Mouse (Mus musculus) thymus, adult 18-20 months (tissue): ENCODE measurements around the gene Armc12.
"Not testable (repeated sequence)": the region's sequence is repeated elsewhere in the genome, so short reads cannot be mapped to it uniquely, and the experiment has no call there.

Experiments
- DNase-seq, 2 experiments: peaks; one replicate each; pipeline ENCODE4 v3.0.0; 2022; ENCODE audit warnings: mixed read lengths in 2 of 2

Armc12 gene

DNA sequence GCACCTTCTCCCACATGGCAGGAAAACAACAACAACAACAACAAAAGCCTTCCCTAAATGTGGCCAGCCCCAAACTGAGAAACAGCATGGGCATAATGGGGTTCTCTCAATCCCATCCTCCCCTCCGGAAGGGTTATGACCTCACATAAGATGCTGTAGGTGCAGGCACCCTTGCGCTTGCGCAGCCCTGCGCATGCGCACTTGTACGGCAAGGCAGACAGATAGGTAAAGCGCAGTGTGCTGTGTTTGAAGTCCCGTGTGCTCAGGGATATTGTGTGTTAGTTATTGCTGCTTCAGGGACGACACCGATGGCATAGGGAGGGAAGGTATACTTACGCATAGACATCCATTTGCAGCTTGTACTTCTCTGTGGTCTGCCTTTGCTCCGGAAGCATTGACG, 2.7 kb downstream of the Armc12 start:
- DNase-seq: no peak

GRCm38 (mm10) chr17:28537881-28538280, 7.3 kb downstream of the Armc12 start:
- no peak for DNase-seq

DNA sequence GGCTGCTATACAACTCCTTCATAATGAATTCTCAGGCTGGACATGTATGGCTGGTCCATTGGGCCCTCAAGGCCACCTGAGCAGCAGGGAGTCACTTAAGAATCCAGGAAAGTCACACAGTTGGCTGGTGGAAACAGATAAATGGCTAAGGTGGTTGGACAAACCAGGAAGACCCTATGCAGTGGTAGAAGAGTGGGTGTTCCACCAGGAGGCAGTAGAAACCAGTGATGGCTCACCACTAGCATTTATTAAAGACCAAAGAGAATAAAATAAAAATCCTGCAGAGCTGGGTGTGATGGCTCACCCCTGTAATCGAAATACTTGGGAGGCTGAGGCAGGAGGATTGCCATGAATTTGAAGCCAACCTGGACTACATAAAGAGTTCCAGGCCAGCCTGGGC, 16.3 kb downstream of the Armc12 start:
- no peak for DNase-seq

GRCm38 (mm10) chr17:28548550-28548949, 17.9 kb downstream of the Armc12 start:
- no peak for DNase-seq

DNA sequence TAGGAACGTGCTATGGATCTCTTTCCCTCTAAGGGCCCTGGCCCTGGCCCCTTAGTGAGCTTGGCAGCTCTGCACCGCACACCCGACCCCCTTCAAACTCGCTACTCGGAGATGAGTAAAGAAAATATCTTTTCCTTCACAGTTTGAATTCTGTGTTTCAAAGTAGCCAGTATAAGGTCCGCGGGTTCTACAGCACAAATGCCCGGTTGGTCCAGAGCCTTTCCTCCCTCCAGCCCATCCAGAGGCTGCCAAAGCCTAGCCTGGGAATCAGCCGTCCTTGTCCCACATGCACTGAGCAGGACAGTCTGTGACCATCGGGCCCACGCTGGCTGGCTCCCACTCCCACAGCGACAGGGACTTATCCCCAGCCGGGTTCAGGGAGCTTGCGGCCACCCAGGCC, 18.5 kb downstream of the Armc12 start, which contains the start of gene Clpsl2:
Clpsl2 (plus strand) TSS at position 301 of the 400 bp plus-strand sequence.
- no peak for DNase-seq

DNA sequence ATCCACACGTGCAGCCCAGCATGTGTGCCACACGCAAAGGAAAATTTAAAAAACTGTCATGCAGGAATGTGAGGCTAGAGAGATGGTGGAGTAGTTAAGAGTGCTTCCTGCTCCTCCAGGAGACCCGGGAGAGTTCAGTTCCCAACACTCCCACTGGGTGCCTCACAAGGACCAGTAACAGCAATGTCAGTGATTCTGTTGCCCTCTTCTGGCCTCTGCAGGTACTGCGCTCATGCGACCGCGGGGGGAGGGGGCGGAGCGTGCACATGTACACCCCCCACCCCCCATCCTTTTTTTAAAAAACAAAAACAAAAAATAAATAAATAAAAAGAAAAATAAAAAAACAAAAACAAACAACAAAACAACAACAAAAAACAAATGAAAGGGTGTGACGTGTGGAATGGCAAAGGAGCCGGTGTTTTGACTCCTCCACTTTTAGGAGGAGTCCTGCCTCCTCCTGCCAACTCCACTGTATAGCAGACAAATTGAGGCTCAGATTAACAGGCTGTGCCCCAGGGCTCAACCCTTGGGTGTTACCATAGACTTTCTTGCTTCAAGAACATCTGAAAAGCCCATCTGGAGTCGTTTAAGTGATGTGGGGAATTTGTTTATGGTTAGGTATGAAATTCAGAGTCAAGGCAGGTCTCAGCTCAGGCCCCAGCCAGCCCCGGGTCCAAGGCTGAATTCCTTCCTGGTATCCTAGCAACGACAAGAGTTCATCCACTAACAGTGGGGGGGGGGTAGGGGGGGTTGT, 22.6 kb downstream of the Armc12 start:
- peak; percentile 42 to 56 for DNase-seq

- not testable (repeated sequence) for DNase-seq
Measured at GRCm38 (mm10) chr17:28554021-28554420, 23.4 kb downstream of the Armc12 start.

- DNase-seq: no peak
Measured at GRCm38 (mm10) chr17:28556635-28557396, 26.2 kb downstream of the Armc12 start.

- DNase-seq: no peak
Measured at GRCm38 (mm10) chr17:28557772-28558171, 27.2 kb downstream of the Armc12 start.

DNA sequence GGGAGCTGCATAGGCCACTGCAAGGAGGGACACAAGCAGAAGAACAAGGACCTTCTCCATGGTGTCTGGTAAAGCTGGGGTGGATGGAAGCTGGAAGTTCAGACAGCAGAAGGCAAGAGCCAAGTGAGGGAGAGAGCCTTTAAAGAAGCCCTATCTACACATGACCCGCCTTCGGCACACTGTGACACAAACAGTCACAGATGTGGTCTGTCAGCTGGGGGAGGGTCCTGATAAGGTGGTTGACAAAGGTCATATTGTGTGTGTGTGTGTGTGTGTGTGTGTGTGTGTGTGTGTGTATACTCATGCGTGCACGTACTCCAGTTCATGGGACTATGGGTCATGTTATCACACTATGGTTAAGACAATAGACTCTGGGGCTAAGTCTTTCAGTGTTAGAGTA, 30.0 kb downstream of the Armc12 start, which contains the start of gene Clps:
Clps (minus strand) TSS at position 169 of the 400 bp plus-strand sequence.
- DNase-seq: no peak

- DNase-seq: no peak
Measured at GRCm38 (mm10) chr17:28561613-28562012, 31.0 kb downstream of the Armc12 start.

- no peak for DNase-seq
Measured at GRCm38 (mm10) chr17:28565181-28565580, 34.6 kb downstream of the Armc12 start.

DNA sequence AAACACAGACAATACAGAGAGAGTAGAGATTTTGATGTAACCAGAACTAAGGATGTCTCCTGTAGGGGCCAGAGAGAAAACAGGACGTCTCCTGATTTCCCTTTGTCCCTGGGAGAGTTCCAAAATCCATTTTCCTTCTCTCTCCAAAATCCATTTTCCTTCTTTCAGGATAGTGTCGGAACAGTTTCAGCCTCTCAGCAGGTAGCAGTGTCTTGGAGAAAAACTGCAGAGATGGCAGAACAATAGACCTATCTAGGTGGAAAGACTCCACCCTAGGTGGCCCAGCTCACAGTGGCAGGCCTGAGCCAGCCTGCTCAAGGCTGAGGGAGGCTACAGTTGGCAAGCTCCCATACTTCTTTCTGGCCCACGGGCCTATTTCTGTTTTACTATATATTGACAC, 36.9 kb downstream of the Armc12 start:
- no peak for DNase-seq

DNA sequence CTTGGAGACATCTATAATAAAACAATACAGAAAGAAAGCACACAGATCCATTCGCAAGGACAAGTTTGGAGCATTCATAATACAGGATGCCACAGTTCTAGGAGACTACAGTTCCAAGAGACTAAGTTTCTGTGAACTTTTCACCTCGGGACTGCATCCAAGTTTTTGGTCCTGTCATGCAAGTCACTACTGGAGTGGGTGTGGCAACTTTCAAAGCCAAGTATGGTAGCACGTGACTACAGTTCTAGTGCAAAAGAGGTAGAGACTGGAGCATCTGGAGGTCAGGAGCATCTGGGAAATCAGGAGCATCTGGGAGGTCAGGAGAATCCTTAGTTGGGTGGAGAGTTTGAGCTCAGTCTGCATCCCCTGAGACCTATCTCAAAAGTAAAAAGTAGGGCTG, 41.3 kb downstream of the Armc12 start:
- DNase-seq: no peak

DNA sequence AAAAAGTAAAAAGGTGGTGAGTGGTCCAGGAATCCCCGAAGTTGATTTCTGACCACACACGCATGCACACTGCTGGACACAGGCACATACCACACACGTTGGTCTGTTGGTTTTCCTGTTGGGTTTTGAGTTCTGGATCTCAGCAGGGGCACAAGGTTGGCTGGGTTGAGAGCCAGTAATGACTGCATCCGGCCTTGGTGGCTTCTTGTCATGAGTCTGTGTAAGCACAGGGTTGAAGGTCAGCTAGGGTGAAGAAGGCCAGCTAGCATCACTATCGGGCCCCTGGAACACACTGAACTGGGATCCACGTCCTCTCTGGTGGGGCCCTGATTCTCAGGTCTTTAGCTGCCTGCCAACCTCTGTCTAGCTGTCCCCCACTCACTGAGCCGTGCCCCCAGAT, 41.9 kb downstream of the Armc12 start:
- DNase-seq: no peak

DNA sequence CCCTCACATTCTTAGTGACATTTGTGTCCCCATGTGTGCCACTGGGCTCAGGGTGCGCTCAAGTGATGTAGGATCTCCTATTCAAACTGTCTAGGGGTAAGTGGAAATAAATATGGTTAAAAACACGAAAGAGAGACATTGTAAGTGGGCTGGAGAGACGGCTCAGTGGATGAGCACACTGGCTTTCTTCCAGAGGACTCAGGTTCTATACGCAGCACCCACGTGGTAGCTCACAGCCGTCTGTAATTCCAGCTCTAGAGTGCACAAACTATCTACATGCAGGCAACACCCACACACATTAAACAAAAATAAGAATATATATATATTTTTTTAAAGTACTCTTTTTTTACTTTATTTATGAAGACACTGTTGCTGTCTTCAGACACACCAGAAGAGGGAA, 42.3 kb downstream of the Armc12 start:
- DNase-seq: no peak

- peak; percentile 26 to 39 for DNase-seq
Measured at GRCm38 (mm10) chr17:28575244-28576125, 44.9 kb downstream of the Armc12 start, which contains the start of gene Lhfpl5. Gene Lhfpl5 (plus strand): TSS chr17:28575641.

DNA sequence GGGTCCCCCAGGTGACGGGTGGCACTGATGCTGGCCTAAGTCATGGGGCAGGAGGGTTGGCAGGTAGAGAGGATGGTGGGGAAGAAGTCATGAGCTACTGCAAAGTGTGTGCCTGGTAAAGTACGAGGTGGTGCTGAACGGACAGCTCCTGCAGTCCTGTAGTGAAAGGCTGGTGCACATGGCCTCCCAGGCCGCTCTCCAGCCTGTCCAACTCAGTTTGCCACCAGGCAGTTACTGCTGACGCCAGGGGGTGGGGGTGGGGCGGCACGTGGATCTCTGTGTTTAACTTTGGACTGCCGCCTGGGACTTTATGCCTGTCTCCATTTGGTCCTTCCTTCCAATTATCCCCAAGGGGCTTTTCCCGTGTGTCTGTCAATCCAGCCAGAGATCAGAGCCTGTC, 49.8 kb downstream of the Armc12 start:
- no peak for DNase-seq

GRCm38 (mm10) chr17:28581056-28581455, 50.5 kb downstream of the Armc12 start:
- no peak for DNase-seq

DNA sequence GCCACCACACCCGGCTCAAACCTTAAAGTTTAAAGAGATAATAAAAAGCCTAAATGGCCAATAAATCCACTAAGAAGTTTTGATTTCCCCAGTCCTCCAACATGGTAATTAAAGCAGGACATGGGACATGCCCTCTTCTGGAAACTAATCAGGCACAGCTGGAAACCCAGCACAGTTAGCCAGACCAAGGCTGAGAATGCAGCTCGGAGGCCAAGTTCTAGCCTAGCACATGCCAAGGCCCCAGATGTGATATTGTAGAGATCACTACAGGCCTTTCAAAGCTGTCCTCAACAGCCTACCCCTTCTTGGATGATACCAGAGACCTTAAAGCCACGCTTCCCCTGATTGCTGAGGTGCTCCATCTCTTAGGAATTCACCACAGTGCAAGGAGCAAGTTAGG, 55.9 kb downstream of the Armc12 start:
- no peak for DNase-seq

GRCm38 (mm10) chr17:28588591-28588990, 58.0 kb downstream of the Armc12 start:
- no peak for DNase-seq
